Mouse (Mus musculus): Measurements from ENCODE around the gene Cox19. TPM values are rescaled to one million over a fixed set of nuclear protein-coding genes. Genes with fewer than 3 reads are reported as not detected.
A peak's percentile ranks its signal among the peaks of the same experiment; 100 is the strongest.

Gene Cox19
- total and polyA plus RNA-seq, 3 experiments = 82.8 to 112 (median 94.8) TPM

GRCm38 (mm10) chr5:139344687-139345363, 6.4 kb downstream of the Cox19 start:
- peak overlapping the region; percentile 93 for H3K27ac ChIP-seq
- WGBS = under 1% methylated on average over 33 of the region's 33 CpGs
- H3K79me2 ChIP-seq (replicated peaks; ENCODE audit: control insufficient read depth, insufficient read depth, low read length) = no peaks in the 10 kb centered on the region
- TF ChIP-seq EP300 (IDR thresholded peaks at IDR 0.05; ENCODE audit: insufficient read depth, low read depth, low read length) = 0 out of 2 replicates have a peak, but pooled peaks have one; percentile 56
- TF ChIP-seq CTCF (IDR thresholded peaks at IDR 0.05) = no peak
- peak; percentile 93 for TF ChIP-seq POLR2A (IDR thresholded peaks at IDR 0.05; ENCODE audit: insufficient read depth, low read depth, low read length)
- H3K9ac ChIP-seq (ENCODE audit: low read depth, low read length) = peak overlapping the region; percentile 91
- peak; percentile 95 to 98 for DNase-seq
- H3K27me3 ChIP-seq (ENCODE audit: control insufficient read depth, insufficient read depth, low read length) = no peaks in the 10 kb centered on the region
- H3K4me3 ChIP-seq = peak overlapping the region; percentile 88
- H3K36me3 ChIP-seq (ENCODE audit: control insufficient read depth, insufficient read depth, low read length) = no peaks in the 10 kb centered on the region
- H3K4me1 ChIP-seq (ENCODE audit: control insufficient read depth, insufficient read depth, low read length) = peaks cover 1% of the 10 kb centered on the region; the same call in 1 of the 2 replicates
- intact Hi-C loops (cut with DNase I) = loop anchor here (5.0 kb wide), 1 partner anchor 137 kb away; the partner anchor contains the start of gene Zfand2a

- H3K27ac ChIP-seq = peak overlapping the region; percentile 93
- TF ChIP-seq POLR2A (IDR thresholded peaks at IDR 0.05; ENCODE audit: insufficient read depth, low read depth, low read length) (no peak), CTCF (IDR thresholded peaks at IDR 0.05) (peak; percentile 94)
- peak overlapping the region; percentile 88 for H3K4me3 ChIP-seq
- no peaks in the 10 kb centered on the region for H3K79me2 ChIP-seq (replicated peaks; ENCODE audit: control insufficient read depth, insufficient read depth, low read length)
- WGBS = 3% methylated on average over 12 of the region's 12 CpGs
- intact Hi-C loops (cut with DNase I) = loop anchor here (5.0 kb wide), 1 partner anchor 138 kb away; the partner anchor contains the start of gene Zfand2a
- peak overlapping the region; percentile 91 for H3K9ac ChIP-seq (ENCODE audit: low read depth, low read length)
- DNase-seq = peak; percentile 77 to 80
- no peaks in the 10 kb centered on the region for H3K27me3 ChIP-seq (ENCODE audit: control insufficient read depth, insufficient read depth, low read length)
- H3K36me3 ChIP-seq (ENCODE audit: control insufficient read depth, insufficient read depth, low read length) = no peaks in the 10 kb centered on the region
- peaks cover 1% of the 10 kb centered on the region; the same call in 1 of the 2 replicates for H3K4me1 ChIP-seq (ENCODE audit: control insufficient read depth, insufficient read depth, low read length)
Observed at GRCm38 (mm10) chr5:139344021-139344686, 7.1 kb downstream of the Cox19 start.

GRCm38 (mm10) chr5:139338891-139339290, 12.3 kb downstream of the Cox19 start:
- no peak overlapping the region for H3K27ac ChIP-seq
- H3K4me1 ChIP-seq (ENCODE audit: control insufficient read depth, insufficient read depth, low read length) = peaks cover under 1% of the 10 kb centered on the region; the same call in 1 of the 2 replicates
- H3K79me2 ChIP-seq (replicated peaks; ENCODE audit: control insufficient read depth, insufficient read depth, low read length) = no peaks in the 10 kb centered on the region
- H3K27me3 ChIP-seq (ENCODE audit: control insufficient read depth, insufficient read depth, low read length) = no peaks in the 10 kb centered on the region
- H3K4me3 ChIP-seq = no peak overlapping the region
- no peak overlapping the region for H3K9ac ChIP-seq (ENCODE audit: low read depth, low read length)
- TF ChIP-seq EP300 (IDR thresholded peaks at IDR 0.05; ENCODE audit: insufficient read depth, low read depth, low read length) = no peak
- no peak for TF ChIP-seq POLR2A (IDR thresholded peaks at IDR 0.05; ENCODE audit: insufficient read depth, low read depth, low read length)
- no peak for TF ChIP-seq CTCF (IDR thresholded peaks at IDR 0.05)
- 66% methylated on average over 11 of the region's 11 CpGs for WGBS
- no peak for DNase-seq
- intact Hi-C loops (cut with DNase I) = no loop called here
- H3K36me3 ChIP-seq (ENCODE audit: control insufficient read depth, insufficient read depth, low read length) = no peaks in the 10 kb centered on the region

- H3K79me2 ChIP-seq (replicated peaks; ENCODE audit: control insufficient read depth, insufficient read depth, low read length) = no peaks in the 10 kb centered on the region
Observed at GRCm38 (mm10) chr5:139338403-139338802, 12.8 kb downstream of the Cox19 start.

GRCm38 (mm10) chr5:139337826-139338370, 13.3 kb downstream of the Cox19 start:
- no peak overlapping the region for H3K4me3 ChIP-seq
- no peaks in the 10 kb centered on the region for H3K79me2 ChIP-seq (replicated peaks; ENCODE audit: control insufficient read depth, insufficient read depth, low read length)
- TF ChIP-seq EP300 (IDR thresholded peaks at IDR 0.05; ENCODE audit: insufficient read depth, low read depth, low read length) (no peak), CTCF (IDR thresholded peaks at IDR 0.05) (no peak), POLR2A (IDR thresholded peaks at IDR 0.05; ENCODE audit: insufficient read depth, low read depth, low read length) (no peak)
- peak overlapping the region; percentile 47 for H3K27ac ChIP-seq
- H3K27me3 ChIP-seq (ENCODE audit: control insufficient read depth, insufficient read depth, low read length) = no peaks in the 10 kb centered on the region
- no peak overlapping the region for H3K9ac ChIP-seq (ENCODE audit: low read depth, low read length)
- WGBS = 25% methylated on average over 13 of the region's 13 CpGs
- H3K4me1 ChIP-seq (ENCODE audit: control insufficient read depth, insufficient read depth, low read length) = no peaks in the 10 kb centered on the region; the same call in 1 of the 2 replicates
- DNase-seq = peak in 1 of 2 experiments; percentile 30
- no peaks in the 10 kb centered on the region for H3K36me3 ChIP-seq (ENCODE audit: control insufficient read depth, insufficient read depth, low read length)
- intact Hi-C loops (cut with DNase I) = loop anchor here (2.0 kb wide), 1 partner anchor 17 kb away; no protein-coding TSS in a partner anchor

More at GRCm38 (mm10) chr5:139338403-139338802, 12.8 kb downstream of the Cox19 start:
- no peaks in the 10 kb centered on the region for H3K27me3 ChIP-seq (ENCODE audit: control insufficient read depth, insufficient read depth, low read length)
- intact Hi-C loops (cut with DNase I) = no loop called here
- no peak overlapping the region for H3K9ac ChIP-seq (ENCODE audit: low read depth, low read length)
- H3K27ac ChIP-seq = peak overlapping the region; percentile 29
- no peak overlapping the region for H3K4me3 ChIP-seq
- TF ChIP-seq EP300 (IDR thresholded peaks at IDR 0.05; ENCODE audit: insufficient read depth, low read depth, low read length) (no peak), CTCF (IDR thresholded peaks at IDR 0.05) (no peak), POLR2A (IDR thresholded peaks at IDR 0.05; ENCODE audit: insufficient read depth, low read depth, low read length) (no peak)
- DNase-seq = peak in 1 of 2 experiments; percentile 28
- H3K4me1 ChIP-seq (ENCODE audit: control insufficient read depth, insufficient read depth, low read length) = no peaks in the 10 kb centered on the region; the same call in 1 of the 2 replicates
- 39% methylated on average over 3 of the region's 3 CpGs for WGBS
- H3K36me3 ChIP-seq (ENCODE audit: control insufficient read depth, insufficient read depth, low read length) = no peaks in the 10 kb centered on the region

All from heart, adult 2 months (tissue).